Mouse (Mus musculus): ENCODE results near the gene Tcea3.

- TF ChIP-seq POLR2A (IDR thresholded peaks at IDR 0.05; ENCODE audit: insufficient read depth, low read depth, low read length) (no peak), CTCF (IDR thresholded peaks at IDR 0.05) (no peak), EP300 (IDR thresholded peaks at IDR 0.05; ENCODE audit: insufficient read depth, low read depth, low read length) (no peak)
Measured at GRCm38 (mm10) chr4:136240123-136240522, 7.4 kb upstream of the Tcea3 start.
